Mouse (Mus musculus) liver, adult 10 weeks (tissue): Measurements from ENCODE around the gene Ubfd1. TPM values are rescaled to one million over a fixed set of nuclear protein-coding genes. Genes with fewer than 3 reads are reported as not detected.

ENCODE experiments used
- polyA plus RNA-seq: library from polyadenylated mRNA; stranded (reverse); fragments of 350-450 nt; fragmentation: Illumina TruSeq; extraction: RNeasy Lipid Tissue Mini Kit (QIAGEN cat#74804); gene quantifications from one replicate; pipeline ENCODE4 v1.2.3, GENCODE M21; 2014; ENCODE audit warnings: low read depth, low replicate concordance

The Ubfd1 gene
- 17.0 TPM for polyA plus RNA-seq

DNA sequence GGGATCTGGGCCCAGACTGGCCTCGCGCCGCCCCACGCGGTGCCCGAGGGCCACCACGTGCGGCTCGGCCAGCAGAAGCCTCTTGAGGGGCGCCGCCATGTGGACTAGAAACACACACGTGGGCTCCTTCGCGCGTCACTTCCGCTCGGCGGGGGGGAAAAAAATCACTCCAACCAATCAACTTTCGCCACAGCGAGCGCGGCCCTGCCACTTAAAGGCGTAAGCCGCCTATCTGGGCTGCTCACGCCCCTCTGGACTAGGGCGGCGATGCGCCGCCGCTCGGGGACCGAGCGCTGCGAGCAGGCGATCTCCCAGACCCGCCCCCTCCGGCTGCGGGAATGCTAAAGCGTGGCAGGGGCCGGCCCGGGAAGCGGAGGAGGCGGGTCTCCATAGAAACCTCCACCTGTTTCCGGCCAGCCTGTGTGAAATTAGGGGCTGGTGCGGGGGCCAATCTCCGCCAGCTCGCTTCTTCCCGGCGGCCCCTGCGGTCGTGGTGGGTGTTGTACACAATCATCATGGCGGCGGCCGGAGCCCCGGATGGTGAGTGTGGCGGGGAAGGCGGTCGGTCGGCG, at the start of gene Ubfd1, which contains the start of gene Ears2:
TSS of gene Ubfd1 (plus strand) at position 231 of the 572 bp plus-strand sequence.
TSS of gene Ears2 (minus strand) at position 319 of the 572 bp plus-strand sequence.

DNA sequence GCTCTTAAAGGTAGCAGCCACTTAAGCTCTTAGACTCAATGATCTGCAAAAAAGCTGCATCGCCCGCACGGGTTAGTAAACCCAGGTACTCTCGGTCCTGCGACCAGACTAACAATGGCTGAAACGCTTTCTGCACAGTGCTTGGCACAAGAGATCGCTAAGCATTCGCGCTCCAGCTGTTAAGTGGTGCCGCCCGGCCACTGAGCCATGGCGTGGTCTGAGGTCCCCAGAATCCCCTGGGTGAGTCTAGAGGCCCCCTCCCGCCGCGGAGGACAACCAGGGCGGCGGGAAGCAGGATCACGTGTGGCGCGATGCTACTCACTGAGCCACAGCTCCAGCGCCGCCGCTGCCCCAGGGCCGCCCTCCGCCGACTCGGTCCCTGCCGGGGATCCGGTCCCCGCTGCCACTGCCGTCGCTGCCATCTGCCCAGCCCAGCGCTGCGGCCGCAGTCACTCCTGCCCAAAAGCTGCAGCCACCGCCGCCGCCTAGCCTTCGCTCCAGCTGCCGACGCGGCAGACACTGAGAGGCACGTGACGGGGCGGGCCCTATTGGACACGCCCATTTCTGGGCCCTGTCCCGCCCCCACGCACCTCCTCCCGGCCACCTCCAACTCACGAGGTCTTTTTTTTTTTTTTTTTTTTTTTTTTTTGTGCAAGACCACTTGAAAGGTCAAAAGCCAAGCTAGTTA, 46.2 kb upstream of the Ubfd1 start, which contains the start of gene Gga2:
TSS of gene Gga2 (minus strand) at position 556 of the 688 bp plus-strand sequence.

DNA sequence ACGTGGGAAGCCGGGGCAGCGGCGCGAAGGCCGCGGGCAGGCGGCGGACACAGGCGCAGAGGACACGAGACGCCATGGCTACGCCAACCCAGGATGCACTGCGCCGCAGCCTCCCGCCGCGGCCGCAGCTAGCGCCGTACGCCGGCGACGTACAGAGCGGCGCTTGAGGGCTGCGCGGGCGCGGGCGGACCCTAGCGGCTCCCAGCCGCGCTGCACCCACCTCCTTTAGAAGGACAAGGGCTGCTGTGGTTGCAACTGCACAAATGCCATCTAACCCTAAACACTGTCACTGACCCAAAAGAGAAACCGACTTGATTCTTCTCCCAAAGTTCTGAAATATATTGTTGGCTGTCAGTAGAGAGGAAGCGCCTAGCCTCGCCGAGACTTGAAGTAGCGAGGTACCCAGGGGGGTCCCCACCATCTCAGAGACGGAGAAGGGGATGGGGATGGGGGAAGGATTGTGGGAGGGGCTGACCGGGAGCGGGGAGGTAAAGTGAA, 34.8 kb downstream of the Ubfd1 start, which contains the start of gene Ndufab1:
TSS of gene Ndufab1 (minus strand) at position 140 of the 498 bp plus-strand sequence.

Other genes starting within 250 kb of the Ubfd1 start
- gene Scnn1b, start 202.1 kb upstream of the Ubfd1 start, polyA plus RNA-seq, result not detected
- gene Cog7, start 85.5 kb upstream of the Ubfd1 start, polyA plus RNA-seq, result 6.8 TPM
- gene Gga2, start 46.0 kb upstream of the Ubfd1 start, polyA plus RNA-seq, result 4.0 TPM
- gene Ears2, start 88 bp downstream of the Ubfd1 start, polyA plus RNA-seq, result 1.5 TPM
- 473 TPM for gene Ndufab1, start 34.7 kb downstream of the Ubfd1 start, polyA plus RNA-seq
- 1.6 TPM for gene Palb2, start 65.8 kb downstream of the Ubfd1 start, polyA plus RNA-seq
- 37.2 TPM for gene Dctn5, start 65.9 kb downstream of the Ubfd1 start, polyA plus RNA-seq
- not detected for gene Plk1, start 92.3 kb downstream of the Ubfd1 start, polyA plus RNA-seq
- gene Ern2, start 119.0 kb downstream of the Ubfd1 start, polyA plus RNA-seq, result not detected
- gene Chp2, start 152.3 kb downstream of the Ubfd1 start, polyA plus RNA-seq, result 3.3 TPM
- gene Prkcb, start 221.6 kb downstream of the Ubfd1 start, polyA plus RNA-seq, result 3.8 TPM